Mouse (Mus musculus) liver, adult 2 months (tissue): ENCODE data around the gene Rcor3.

Experiments used
- CTCF ChIP-seq: fragments of 200-500 bp; IDR thresholded peaks from 2 replicates; pipeline ENCODE4 v1.5.1; 2011; ENCODE audit warnings: low read depth, low read length, control low read depth
- POLR2A ChIP-seq: fragments of 200-500 bp; IDR thresholded peaks from 2 replicates; pipeline ENCODE4 v1.6.1; 2011; ENCODE audit warnings: low read length, control low read depth; ENCODE audit not compliant: insufficient read depth; ENCODE audit errors: extremely low read depth

DNA sequence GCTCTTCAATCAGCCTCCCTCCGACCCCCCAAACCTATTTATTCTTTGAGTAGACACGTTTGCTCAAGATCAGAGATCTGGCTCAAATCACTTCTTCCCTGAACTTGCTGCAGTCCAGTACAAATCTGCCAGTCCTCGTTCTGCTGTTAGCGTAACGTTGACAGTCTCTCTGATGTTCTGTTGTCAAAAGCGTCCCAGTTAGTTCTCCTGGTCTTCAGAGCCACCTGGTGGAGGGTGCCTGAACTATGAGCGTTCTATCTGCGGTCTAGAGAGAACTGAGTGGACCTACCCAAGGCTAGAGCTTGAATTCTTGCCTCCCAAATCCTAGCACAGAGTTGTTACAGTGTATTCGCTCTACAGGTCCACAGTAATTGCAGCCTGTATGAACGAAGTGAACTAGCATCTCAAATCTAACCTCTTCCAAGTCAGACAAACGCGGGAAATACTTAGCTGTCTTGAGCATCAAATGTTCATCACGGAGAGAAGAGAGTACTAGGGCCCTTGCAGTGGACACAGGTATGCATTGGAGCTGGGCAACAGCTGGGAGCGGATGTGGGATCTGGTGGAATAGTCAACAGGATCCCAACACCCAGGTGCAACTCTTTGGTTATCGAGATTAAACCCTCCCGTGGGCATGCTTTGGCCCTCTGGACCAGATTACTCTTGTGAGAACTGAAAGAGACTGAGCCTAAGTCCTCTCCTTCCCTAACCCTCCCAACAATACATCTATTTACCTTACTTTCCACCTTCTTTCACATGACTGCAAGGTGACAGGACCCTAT lies 44.8 kb downstream of the Rcor3 start:
- TF ChIP-seq CTCF = peak; percentile 69
- no peak for TF ChIP-seq POLR2A
